Mouse (Mus musculus): Measurements from ENCODE around the gene Mfn1.

The Mfn1 gene

GRCm38 (mm10) chr3:32510375-32511190, 18.7 kb upstream of the Mfn1 start:
- DNase-seq = peak; percentile 98

- DNase-seq = no peak
Measured at GRCm38 (mm10) chr3:32511191-32511550, 18.1 kb upstream of the Mfn1 start.

- DNase-seq = no peak
Measured at GRCm38 (mm10) chr3:32512686-32513284, 16.5 kb upstream of the Mfn1 start.

GRCm38 (mm10) chr3:32513528-32513927, 15.7 kb upstream of the Mfn1 start:
- no peak for DNase-seq

- DNase-seq = no peak
Measured at GRCm38 (mm10) chr3:32527181-32527580, 2.1 kb upstream of the Mfn1 start.

- DNase-seq = no peak
Measured at GRCm38 (mm10) chr3:32530041-32530440, 776 bp downstream of the Mfn1 start.

- DNase-seq = no peak
Measured at GRCm38 (mm10) chr3:32535692-32536091, 6.4 kb downstream of the Mfn1 start.

- peak; percentile 8 to 28 for DNase-seq
Measured at GRCm38 (mm10) chr3:32537556-32537955, 8.3 kb downstream of the Mfn1 start.

GRCm38 (mm10) chr3:32538091-32538490, 8.8 kb downstream of the Mfn1 start:
- no peak for DNase-seq

GRCm38 (mm10) chr3:32553061-32553460, 23.8 kb downstream of the Mfn1 start:
- peak; percentile 12 to 37 for DNase-seq

- DNase-seq = no peak
Measured at GRCm38 (mm10) chr3:32563401-32563800, 34.1 kb downstream of the Mfn1 start.

- no peak for DNase-seq
Measured at GRCm38 (mm10) chr3:32573086-32573485, 43.8 kb downstream of the Mfn1 start.

- no peak for DNase-seq
Measured at GRCm38 (mm10) chr3:32573881-32574280, 44.6 kb downstream of the Mfn1 start.

- peak in 1 of 2 experiments; percentile 9 for DNase-seq
Measured at GRCm38 (mm10) chr3:32575151-32575550, 45.9 kb downstream of the Mfn1 start.

GRCm38 (mm10) chr3:32578772-32579171, 49.5 kb downstream of the Mfn1 start:
- no peak for DNase-seq

- no peak for DNase-seq
Measured at GRCm38 (mm10) chr3:32580738-32581137, 51.5 kb downstream of the Mfn1 start.

GRCm38 (mm10) chr3:32581911-32582310, 52.6 kb downstream of the Mfn1 start:
- no peak for DNase-seq

GRCm38 (mm10) chr3:32583489-32583888, 54.2 kb downstream of the Mfn1 start:
- no peak for DNase-seq

GRCm38 (mm10) chr3:32586274-32586673, 57.0 kb downstream of the Mfn1 start:
- no peak for DNase-seq

- DNase-seq = no peak
Measured at GRCm38 (mm10) chr3:32595080-32595479, 65.8 kb downstream of the Mfn1 start.

- no peak for DNase-seq
Measured at GRCm38 (mm10) chr3:32599328-32599727, 70.1 kb downstream of the Mfn1 start.

GRCm38 (mm10) chr3:32601055-32601454, 71.8 kb downstream of the Mfn1 start:
- no peak for DNase-seq

GRCm38 (mm10) chr3:32609233-32609632, 80.0 kb downstream of the Mfn1 start:
- no peak for DNase-seq

GRCm38 (mm10) chr3:32610560-32610959, 81.3 kb downstream of the Mfn1 start:
- DNase-seq = peak; percentile 72 to 76

Data from kidney, postnatal 4 days (tissue).